Mouse (Mus musculus): Measurements from ENCODE around the gene Mef2a. TPM values are rescaled to one million over a fixed set of nuclear protein-coding genes. Genes with fewer than 3 reads are reported as not detected.

The Mef2a gene
- polyA plus RNA-seq, 1 experiment from 2014 or later = 115 TPM

GRCm38 (mm10) chr7:67243121-67243893 lies 129.4 kb downstream of the Mef2a start:
- H3K4me1 ChIP-seq (replicated peaks) = peaks cover 28% of the 10 kb centered on the region
- 47% methylated on average over 2 of the region's 2 CpGs for WGBS
- ATAC-seq (replicated peaks; ENCODE audit: insufficient number of reproducible peaks, insufficient read depth, low FRiP score, low read depth) = no peak

GRCm38 (mm10) chr7:67241969-67242368 lies 130.7 kb downstream of the Mef2a start:
- 41% methylated on average over 3 of the region's 3 CpGs for WGBS
- H3K27ac ChIP-seq = 0 out of 2 replicates have a peak overlapping the region, but pooled peaks have one; percentile 40
- no peak for ATAC-seq (replicated peaks; ENCODE audit: insufficient number of reproducible peaks, insufficient read depth, low FRiP score, low read depth)

More at GRCm38 (mm10) chr7:67243121-67243893, 129.4 kb downstream of the Mef2a start:
- no peak overlapping the region for H3K4me3 ChIP-seq
- peak overlapping the region; percentile 42; the same call in 1 of the 2 replicates for H3K27ac ChIP-seq
- no peak overlapping the region for H3K4me2 ChIP-seq
- H3K9me3 ChIP-seq (replicated peaks) = no peaks in the 10 kb centered on the region
- H3K27me3 ChIP-seq = no peaks in the 10 kb centered on the region
- H3K9ac ChIP-seq = no peak overlapping the region
- peaks cover 22% of the 10 kb centered on the region; the same call in 1 of the 2 replicates for H3K36me3 ChIP-seq

DNA sequence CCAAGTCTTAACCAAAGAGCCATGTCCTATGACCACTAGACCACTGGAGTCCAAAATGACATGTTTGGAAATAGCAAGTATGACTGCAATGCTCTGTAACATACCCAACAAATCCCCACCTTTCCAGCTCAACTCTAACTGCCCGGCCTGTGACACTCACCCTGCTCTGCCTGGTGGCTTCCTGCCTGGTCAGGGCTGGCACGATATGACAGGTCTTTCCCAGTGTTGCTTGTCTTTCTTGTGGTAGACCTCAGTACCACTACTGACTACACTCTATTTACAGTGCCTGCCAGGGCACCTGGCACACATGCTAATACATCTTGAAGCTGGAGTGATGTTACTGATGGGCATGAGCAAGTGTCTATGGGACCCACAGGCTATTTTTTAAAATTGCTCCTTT lies 134.9 kb downstream of the Mef2a start:
- Histone ChIP-seq H3K4me2 (no peak overlapping the region), H3K9me3 (replicated peaks) (no peaks in the 10 kb centered on the region), H3K27me3 (no peaks in the 10 kb centered on the region), H3K9ac (no peak overlapping the region), H3K4me3 (no peak overlapping the region), H3K27ac (no peak overlapping the region), H3K36me3 (peaks cover 48% of the 10 kb centered on the region), H3K4me1 (replicated peaks) (peaks cover 47% of the 10 kb centered on the region)
- 81% methylated on average over 2 of the region's 2 CpGs for WGBS
- ATAC-seq (replicated peaks; ENCODE audit: insufficient number of reproducible peaks, insufficient read depth, low FRiP score, low read depth) = no peak

More at GRCm38 (mm10) chr7:67241969-67242368, 130.7 kb downstream of the Mef2a start:
- Histone ChIP-seq H3K27me3 (no peaks in the 10 kb centered on the region), H3K9ac (no peak overlapping the region), H3K36me3 (peaks cover 23% of the 10 kb centered on the region), H3K4me1 (replicated peaks) (peaks cover 29% of the 10 kb centered on the region), H3K4me3 (no peak overlapping the region), H3K9me3 (replicated peaks) (no peaks in the 10 kb centered on the region), H3K4me2 (no peak overlapping the region)

GRCm38 (mm10) chr7:67236351-67236750 lies 136.3 kb downstream of the Mef2a start:
- ATAC-seq (replicated peaks; ENCODE audit: insufficient number of reproducible peaks, insufficient read depth, low FRiP score, low read depth) = no peak
- H3K9ac ChIP-seq = no peak overlapping the region
- H3K4me2 ChIP-seq = no peak overlapping the region
- no peak overlapping the region for H3K4me3 ChIP-seq
- no peaks in the 10 kb centered on the region for H3K27me3 ChIP-seq
- 85% methylated on average over 2 of the region's 2 CpGs for WGBS
- 0 out of 2 replicates have a peak overlapping the region, but pooled peaks have one; percentile 36 for H3K27ac ChIP-seq
- peaks cover 44% of the 10 kb centered on the region for H3K4me1 ChIP-seq (replicated peaks)
- no peaks in the 10 kb centered on the region for H3K9me3 ChIP-seq (replicated peaks)
- peaks cover 54% of the 10 kb centered on the region for H3K36me3 ChIP-seq

GRCm38 (mm10) chr7:67234797-67235196 lies 137.9 kb downstream of the Mef2a start:
- 39% methylated on average over 8 of the region's 8 CpGs for WGBS
- H3K9me3 ChIP-seq (replicated peaks) = no peaks in the 10 kb centered on the region
- H3K4me2 ChIP-seq = no peak overlapping the region
- peak overlapping the region; percentile 36 for H3K27ac ChIP-seq
- no peaks in the 10 kb centered on the region for H3K27me3 ChIP-seq
- H3K4me3 ChIP-seq = no peak overlapping the region
- peaks cover 50% of the 10 kb centered on the region for H3K36me3 ChIP-seq
- H3K9ac ChIP-seq = no peak overlapping the region
- H3K4me1 ChIP-seq (replicated peaks) = peaks cover 52% of the 10 kb centered on the region
- 0 out of 2 replicates have a peak, but pooled peaks have one; percentile 34 for ATAC-seq (replicated peaks; ENCODE audit: insufficient number of reproducible peaks, insufficient read depth, low FRiP score, low read depth)

DNA sequence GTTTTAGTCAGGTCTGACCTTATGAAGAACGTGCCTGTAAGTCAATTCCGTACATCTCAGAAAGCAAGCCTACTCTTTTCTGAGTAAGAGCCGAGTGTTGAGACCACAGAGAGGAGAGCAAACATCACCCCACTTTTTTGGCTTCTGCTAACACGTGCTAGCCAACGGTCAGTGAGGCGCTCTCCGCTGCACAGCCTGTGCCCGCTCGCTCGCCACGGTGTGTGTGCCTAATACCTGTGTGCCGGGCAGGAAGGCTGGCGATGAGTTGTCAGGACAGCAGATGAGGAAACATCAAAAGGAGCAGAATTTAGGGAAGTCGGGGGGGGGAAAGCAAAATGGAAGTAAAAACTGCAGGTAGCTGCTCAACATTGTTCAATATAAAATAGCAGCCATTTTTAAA lies 140.2 kb downstream of the Mef2a start:
- H3K4me1 ChIP-seq (replicated peaks) = peaks cover 50% of the 10 kb centered on the region
- WGBS = 86% methylated on average over 14 of the region's 14 CpGs
- H3K36me3 ChIP-seq = peaks cover 38% of the 10 kb centered on the region
- H3K9me3 ChIP-seq (replicated peaks) = no peaks in the 10 kb centered on the region
- no peak overlapping the region for H3K4me3 ChIP-seq
- H3K9ac ChIP-seq = no peak overlapping the region
- no peaks in the 10 kb centered on the region for H3K27me3 ChIP-seq
- no peak for ATAC-seq (replicated peaks; ENCODE audit: insufficient number of reproducible peaks, insufficient read depth, low FRiP score, low read depth)
- peak overlapping the region; percentile 96; the same call in 1 of the 2 replicates for H3K27ac ChIP-seq
- no peak overlapping the region for H3K4me2 ChIP-seq

DNA sequence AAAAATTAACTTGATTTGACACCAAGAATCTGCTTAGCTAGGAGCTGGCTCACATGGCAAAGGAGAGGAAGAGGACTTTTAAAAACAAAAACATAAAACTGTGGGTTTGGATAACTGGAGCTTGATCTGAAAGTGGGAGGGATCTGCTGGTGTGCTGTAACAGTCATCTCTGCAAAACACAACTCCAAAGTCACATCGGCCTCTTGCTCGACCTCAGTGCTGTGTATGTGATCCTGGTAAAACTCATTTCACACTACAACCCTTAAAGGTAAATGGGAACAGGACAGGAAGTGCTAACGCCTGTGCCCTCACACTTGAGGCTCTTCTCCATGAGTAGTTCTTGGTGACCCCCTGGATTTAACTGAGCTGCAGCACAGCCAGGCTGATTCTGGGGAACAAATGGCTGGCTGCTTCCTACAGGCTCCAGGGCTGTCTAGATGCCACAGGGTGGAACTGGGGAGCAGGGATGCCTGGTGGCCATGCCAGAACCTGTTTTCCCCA lies 142.0 kb downstream of the Mef2a start:
- Histone ChIP-seq H3K4me2 (peak overlapping the region; percentile 40), H3K9me3 (replicated peaks) (no peaks in the 10 kb centered on the region), H3K27me3 (no peaks in the 10 kb centered on the region), H3K27ac (peak overlapping the region; percentile 96), H3K4me3 (no peak overlapping the region), H3K9ac (no peak overlapping the region), H3K4me1 (replicated peaks) (peaks cover 45% of the 10 kb centered on the region), H3K36me3 (peaks cover 34% of the 10 kb centered on the region)
- WGBS = 42% methylated on average over 3 of the region's 3 CpGs
- peak; percentile 47; the same call in 1 of the 2 replicates for ATAC-seq (replicated peaks; ENCODE audit: insufficient number of reproducible peaks, insufficient read depth, low FRiP score, low read depth)

GRCm38 (mm10) chr7:67230221-67230620 lies 142.4 kb downstream of the Mef2a start:
- peak; percentile 69 for ATAC-seq (replicated peaks; ENCODE audit: insufficient number of reproducible peaks, insufficient read depth, low FRiP score, low read depth)
- peaks cover 41% of the 10 kb centered on the region for H3K4me1 ChIP-seq (replicated peaks)
- WGBS = 37% methylated on average over 3 of the region's 3 CpGs
- H3K27me3 ChIP-seq = no peaks in the 10 kb centered on the region
- no peak overlapping the region for H3K4me3 ChIP-seq
- H3K27ac ChIP-seq = peak overlapping the region; percentile 96
- peak overlapping the region; percentile 40 for H3K4me2 ChIP-seq
- H3K36me3 ChIP-seq = peaks cover 32% of the 10 kb centered on the region
- H3K9me3 ChIP-seq (replicated peaks) = no peaks in the 10 kb centered on the region
- no peak overlapping the region for H3K9ac ChIP-seq

- ATAC-seq (replicated peaks; ENCODE audit: insufficient number of reproducible peaks, insufficient read depth, low FRiP score, low read depth) = no peak
- Histone ChIP-seq H3K27ac (peak overlapping the region; percentile 96), H3K4me2 (no peak overlapping the region), H3K27me3 (no peaks in the 10 kb centered on the region), H3K4me3 (no peak overlapping the region), H3K9me3 (replicated peaks) (no peaks in the 10 kb centered on the region), H3K4me1 (replicated peaks) (peaks cover 35% of the 10 kb centered on the region), H3K36me3 (peaks cover 32% of the 10 kb centered on the region), H3K9ac (no peak overlapping the region)
- WGBS = 71% methylated on average over 3 of the region's 3 CpGs
These were observed 143.0 kb downstream of the Mef2a start for GRCm38 (mm10) chr7:67229701-67230100.

DNA sequence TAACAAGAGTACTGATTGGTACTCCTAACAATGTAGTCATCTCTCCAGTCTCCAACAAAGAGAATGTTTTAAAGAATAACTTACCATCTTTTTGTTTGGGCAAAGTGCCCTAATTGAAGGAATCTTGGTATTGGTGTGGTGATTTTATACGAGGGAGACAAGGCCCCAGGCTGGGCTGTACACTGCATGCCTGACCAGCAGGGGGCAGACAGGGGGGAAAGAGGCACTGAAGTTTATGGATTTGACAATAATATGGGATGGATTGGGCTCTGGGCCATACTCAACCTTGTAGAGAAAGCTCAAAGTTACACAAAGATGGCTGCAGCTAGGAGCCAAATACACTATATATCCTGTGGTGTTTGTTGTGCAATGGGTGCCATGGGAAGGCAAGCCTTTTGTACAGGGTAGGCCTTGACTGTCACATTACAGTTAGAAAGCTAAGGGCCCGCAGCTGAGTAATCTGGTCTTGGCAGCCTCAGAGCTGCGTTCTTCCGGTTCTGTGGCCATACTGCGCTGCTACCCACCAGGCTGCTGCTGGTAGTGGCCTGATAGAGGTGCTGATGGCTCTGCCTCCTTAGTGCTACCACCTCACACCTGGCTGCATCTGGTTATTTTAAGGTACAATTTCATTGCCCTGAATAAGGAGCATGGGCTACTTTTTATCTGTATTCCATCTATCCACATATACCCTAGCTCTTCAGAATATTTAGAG lies 143.6 kb downstream of the Mef2a start:
- Histone ChIP-seq H3K27ac (peak overlapping the region; percentile 96), H3K4me2 (no peak overlapping the region), H3K4me3 (no peak overlapping the region), H3K9me3 (replicated peaks) (no peaks in the 10 kb centered on the region), H3K27me3 (no peaks in the 10 kb centered on the region), H3K9ac (no peak overlapping the region), H3K36me3 (peaks cover 30% of the 10 kb centered on the region; the same call in 1 of the 2 replicates), H3K4me1 (replicated peaks) (peaks cover 33% of the 10 kb centered on the region)
- no peak for ATAC-seq (replicated peaks; ENCODE audit: insufficient number of reproducible peaks, insufficient read depth, low FRiP score, low read depth)
- WGBS = 71% methylated on average over 5 of the region's 5 CpGs

DNA sequence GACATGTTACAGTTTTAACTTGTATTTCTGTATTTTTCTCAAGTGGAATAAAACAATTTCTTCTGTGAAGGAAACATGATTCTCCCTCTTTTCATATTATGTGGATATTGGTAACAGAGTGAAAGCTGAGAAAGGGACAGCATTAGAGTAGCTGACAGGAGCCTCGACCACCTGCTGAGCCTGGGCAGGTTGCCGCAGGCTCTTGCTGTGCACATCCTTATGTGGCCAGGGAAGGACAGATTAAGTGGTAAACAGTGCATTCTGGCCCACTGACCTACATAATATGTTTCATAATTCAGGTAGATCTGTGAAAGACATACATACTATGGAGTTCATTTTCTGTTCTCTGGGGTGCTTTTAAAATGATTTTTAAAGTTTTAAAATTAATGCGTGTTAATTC lies 144.3 kb downstream of the Mef2a start:
- Histone ChIP-seq H3K4me2 (no peak overlapping the region), H3K4me3 (no peak overlapping the region), H3K27ac (peak overlapping the region; percentile 96), H3K36me3 (peaks cover 30% of the 10 kb centered on the region; the same call in 1 of the 2 replicates), H3K4me1 (replicated peaks) (peaks cover 39% of the 10 kb centered on the region), H3K27me3 (no peaks in the 10 kb centered on the region), H3K9me3 (replicated peaks) (no peaks in the 10 kb centered on the region), H3K9ac (no peak overlapping the region)
- ATAC-seq (replicated peaks; ENCODE audit: insufficient number of reproducible peaks, insufficient read depth, low FRiP score, low read depth) = no peak
- 79% methylated on average over 3 of the region's 3 CpGs for WGBS

Data from heart, embryonic 15.5 days (tissue).